Mouse (Mus musculus) liver, adult 2 months (tissue): Measurements from ENCODE around the gene Wnt4. TPM values are rescaled to one million over a fixed set of nuclear protein-coding genes. Genes with fewer than 3 reads are reported as not detected.

ENCODE experiments used
- DNase-seq: peaks from one replicate; pipeline ENCODE4 v3.0.0-alpha.2; 2011; ENCODE audit warnings: low read depth, low spot score; ENCODE audit errors: extremely low read depth
- H3K27ac ChIP-seq: fragments of 200-500 bp; replicated peaks from 2 replicates; pipeline ENCODE4 v1.5.1; 2012; ENCODE audit warnings: low read depth, mild to moderate bottlenecking, control low read depth, inconsistent platforms, low read length; ENCODE audit not compliant: insufficient read depth
- H3K27me3 ChIP-seq: fragments of 200-500 bp; 2 replicates; pipeline ENCODE4 v1.6.1; 2012; ENCODE audit warnings: mild to moderate bottlenecking, moderate library complexity, low read length, inconsistent platforms; ENCODE audit not compliant: control insufficient read depth, insufficient read depth
- H3K36me3 ChIP-seq: fragments of 200-500 bp; 2 replicates; pipeline ENCODE4 v1.6.1; 2012; ENCODE audit warnings: low read length, inconsistent platforms; ENCODE audit not compliant: control insufficient read depth, insufficient read depth
- H3K4me1 ChIP-seq: fragments of 200-500 bp; 2 replicates; pipeline ENCODE4 v1.6.1; 2011; ENCODE audit warnings: low read length; ENCODE audit not compliant: control insufficient read depth, insufficient read depth
- H3K4me3 ChIP-seq: fragments of 200-500 bp; 2 replicates; pipeline ENCODE4 v1.5.1; 2011; ENCODE audit warnings: low read depth, mild to moderate bottlenecking, control low read depth, low read length, moderate library complexity; ENCODE audit not compliant: insufficient read depth
- H3K79me2 ChIP-seq: fragments of 200-500 bp; 2 replicates; pipeline ENCODE4 v1.6.1; 2012; ENCODE audit warnings: inconsistent platforms, mild to moderate bottlenecking, low read length, moderate library complexity; ENCODE audit not compliant: control insufficient read depth, insufficient read depth
- H3K9ac ChIP-seq: fragments of 200-500 bp; 2 replicates; pipeline ENCODE4 v1.6.1; 2012; ENCODE audit warnings: low read depth, mild to moderate bottlenecking, control low read depth, inconsistent platforms, low read length
- CTCF ChIP-seq: fragments of 200-500 bp; IDR thresholded peaks from 2 replicates; pipeline ENCODE4 v1.5.1; 2011; ENCODE audit warnings: low read depth, low read length, control low read depth
- POLR2A ChIP-seq: fragments of 200-500 bp; IDR thresholded peaks from 2 replicates; pipeline ENCODE4 v1.6.1; 2011; ENCODE audit warnings: low read length, control low read depth; ENCODE audit not compliant: insufficient read depth; ENCODE audit errors: extremely low read depth
- WGBS: fragments of 180-500 bp; shearing (Covaris S2); methylation state at CpG from one replicate; pipeline ENCODE4 v1.1.7; 2018; 5-methylcytosine and 5-hydroxymethylcytosine counted together
- polyA plus RNA-seq: library from polyadenylated mRNA; depleted of rRNA; stranded (reverse); fragments of >200 nt; gene quantifications from 2 replicates; pipeline ENCODE4 v1.2.3, GENCODE M21; 2012
- total RNA-seq: library from RNA; depleted of rRNA; stranded (reverse); fragments of >200 nt; gene quantifications from 2 replicates; pipeline ENCODE4 v1.2.3, GENCODE M21; 2014

Wnt4 gene
- total and polyA plus RNA-seq, 2 experiments: 0.46 to 0.80 TPM

- no peaks in the 10 kb centered on the region for H3K36me3 ChIP-seq
- no peak for DNase-seq
- H3K4me3 ChIP-seq: no peak overlapping the region
- TF ChIP-seq CTCF (no peak), POLR2A (no peak)
- H3K9ac ChIP-seq: no peak overlapping the region
- H3K27me3 ChIP-seq: no peaks in the 10 kb centered on the region
- H3K27ac ChIP-seq: no peak overlapping the region
- H3K4me1 ChIP-seq: peaks cover 5% of the 10 kb centered on the region; the same call in 1 of the 2 replicates
- 82% methylated on average over 7 of the region's 7 CpGs for WGBS
- no peaks in the 10 kb centered on the region for H3K79me2 ChIP-seq
These were observed 27.8 kb downstream of the Wnt4 start for GRCm38 (mm10) chr4:137305066-137305465.

GRCm38 (mm10) chr4:137305831-137306576 is 28.7 kb downstream of the Wnt4 start:
- Histone ChIP-seq H3K27ac (no peak overlapping the region), H3K36me3 (no peaks in the 10 kb centered on the region), H3K4me3 (no peak overlapping the region), H3K27me3 (no peaks in the 10 kb centered on the region), H3K9ac (no peak overlapping the region), H3K79me2 (no peaks in the 10 kb centered on the region), H3K4me1 (peaks cover 5% of the 10 kb centered on the region; the same call in 1 of the 2 replicates)
- WGBS: 85% methylated on average over 13 of the region's 13 CpGs
- no peak for DNase-seq
- TF ChIP-seq CTCF (no peak), POLR2A (no peak)

GRCm38 (mm10) chr4:137306577-137306888 is 29.2 kb downstream of the Wnt4 start:
- H3K79me2 ChIP-seq: no peaks in the 10 kb centered on the region
- H3K9ac ChIP-seq: no peak overlapping the region
- H3K4me1 ChIP-seq: peaks cover 5% of the 10 kb centered on the region; the same call in 1 of the 2 replicates
- WGBS: 89% methylated on average over 8 of the region's 8 CpGs
- no peak overlapping the region for H3K4me3 ChIP-seq
- no peak for DNase-seq
- H3K36me3 ChIP-seq: no peaks in the 10 kb centered on the region
- no peaks in the 10 kb centered on the region for H3K27me3 ChIP-seq
- no peak overlapping the region for H3K27ac ChIP-seq
- TF ChIP-seq CTCF (no peak), POLR2A (no peak)

DNA sequence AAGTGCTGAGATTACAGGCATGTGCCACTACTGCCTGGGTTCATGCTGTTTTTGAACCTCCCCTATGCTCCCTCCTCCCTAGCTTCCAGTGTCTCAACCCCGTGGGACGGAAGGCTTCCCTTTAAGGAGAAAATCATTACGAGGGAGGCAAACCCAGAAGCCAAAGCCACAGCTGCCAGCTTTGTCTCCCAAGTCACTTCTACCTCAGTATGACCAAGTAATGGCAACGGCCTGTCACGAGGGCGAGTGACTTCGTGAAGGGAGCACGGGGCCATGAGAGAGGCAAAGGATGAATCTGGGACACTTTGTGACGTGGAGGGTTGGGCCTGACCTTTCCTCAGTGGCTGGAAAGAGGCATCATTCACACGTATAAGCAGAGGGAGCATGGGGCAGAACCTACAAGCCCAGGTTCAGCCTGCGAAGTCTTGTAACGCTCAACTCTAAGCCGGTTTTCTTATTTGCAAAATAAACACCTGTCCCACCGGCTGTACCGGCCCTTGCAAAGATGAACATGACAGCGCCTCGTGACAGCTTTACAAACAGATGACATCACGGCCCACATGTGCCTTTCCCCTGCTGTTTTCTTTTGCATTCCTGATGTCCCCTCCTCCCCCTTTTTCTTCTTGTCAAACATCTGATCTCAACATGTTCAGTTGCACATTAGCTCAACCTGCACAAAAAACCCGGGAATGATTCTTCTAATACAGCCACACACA is 29.9 kb downstream of the Wnt4 start:
- Histone ChIP-seq H3K4me1 (peaks cover 5% of the 10 kb centered on the region; the same call in 1 of the 2 replicates), H3K27ac (no peak overlapping the region), H3K79me2 (no peaks in the 10 kb centered on the region), H3K9ac (no peak overlapping the region), H3K36me3 (no peaks in the 10 kb centered on the region), H3K4me3 (no peak overlapping the region), H3K27me3 (no peaks in the 10 kb centered on the region)
- DNase-seq: peak; percentile 45
- TF ChIP-seq POLR2A (no peak), CTCF (no peak)
- 62% methylated on average over 19 of the region's 19 CpGs for WGBS

- Histone ChIP-seq H3K4me1 (peaks cover 5% of the 10 kb centered on the region; the same call in 1 of the 2 replicates), H3K27ac (no peak overlapping the region), H3K79me2 (peaks cover 3% of the 10 kb centered on the region; the same call in 1 of the 2 replicates), H3K27me3 (no peaks in the 10 kb centered on the region), H3K4me3 (no peak overlapping the region), H3K36me3 (no peaks in the 10 kb centered on the region; the same call in 1 of the 2 replicates), H3K9ac (no peak overlapping the region)
- TF ChIP-seq POLR2A: no peak
- TF ChIP-seq CTCF: peak; percentile 53
- 39% methylated on average over 5 of the region's 5 CpGs for WGBS
- DNase-seq: peak; percentile 59
These were observed 31.1 kb downstream of the Wnt4 start for GRCm38 (mm10) chr4:137308377-137308776.
